Mouse (Mus musculus) brain, adult 2 months (tissue): ENCODE measurements at regions not wholly inside any gene's neighbourhood (a gene's known extent, or its start where the extent isn't known, plus 50 kb on each side); places are given as distances from the start of the nearest gene placed in this dataset.

Source experiments
- DNase-seq: peaks from one replicate; pipeline ENCODE4 v3.0.0; 2011; ENCODE audit warnings: low read depth, low spot score

DNA sequence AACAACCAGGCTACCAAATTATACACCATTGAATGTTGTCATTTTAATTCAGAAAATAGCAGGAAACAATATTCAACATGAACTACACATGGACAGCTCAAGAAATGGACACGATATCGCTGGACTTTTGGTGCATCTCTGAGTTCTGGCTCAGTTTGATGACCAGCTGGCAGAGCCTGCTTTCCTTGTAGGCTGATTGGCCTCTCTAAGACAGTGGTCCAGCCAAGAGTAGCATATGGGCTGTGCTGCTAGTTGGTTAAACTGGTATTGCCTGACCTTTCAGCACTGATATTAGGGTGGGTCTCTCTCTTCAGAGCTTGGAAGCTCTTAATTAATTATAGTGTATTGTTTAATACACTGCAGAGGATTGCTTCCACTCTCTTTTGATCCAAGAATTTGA, 705.8 kb upstream of the Ddx18 start:
- DNase-seq: peak; percentile 45

DNA sequence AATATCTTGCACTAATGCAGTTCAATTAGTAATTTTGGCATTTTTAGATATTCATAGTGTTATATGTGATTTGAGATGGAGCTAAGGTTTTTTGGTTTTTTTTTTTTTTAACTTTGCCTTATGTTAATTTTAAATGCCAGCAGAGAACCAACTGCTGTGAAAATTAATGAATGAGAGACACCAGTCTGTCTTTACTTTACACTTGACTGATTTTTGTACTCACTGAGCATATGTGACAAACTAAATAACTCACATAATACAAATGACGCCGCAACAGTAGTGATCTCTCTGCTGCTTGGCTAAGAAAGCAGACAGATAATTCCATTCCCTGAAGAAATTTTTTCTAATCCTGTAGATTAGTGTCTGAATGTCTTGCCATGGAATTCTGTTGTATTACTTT, 675.2 kb upstream of the Ddx18 start:
- peak; percentile 12 for DNase-seq

DNA sequence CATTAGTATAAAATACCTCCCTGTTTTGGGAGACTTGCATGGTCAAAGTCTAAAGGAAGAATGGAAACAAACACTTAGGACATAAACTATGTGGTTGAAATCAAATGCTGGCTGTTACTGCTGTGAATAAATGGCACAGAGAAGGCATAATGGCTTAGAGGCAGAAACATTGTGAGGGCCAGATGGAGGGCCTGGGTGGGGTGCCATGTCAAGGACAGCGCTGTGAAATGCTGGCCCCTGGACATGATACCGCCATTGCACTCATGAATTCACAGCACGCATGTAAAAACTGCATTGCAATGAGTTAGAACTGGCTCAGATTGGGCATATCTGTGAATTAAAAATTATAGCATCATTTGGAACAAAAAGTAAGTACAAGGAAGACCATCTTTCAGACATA, 673.7 kb upstream of the Ddx18 start:
- no peak for DNase-seq

DNA sequence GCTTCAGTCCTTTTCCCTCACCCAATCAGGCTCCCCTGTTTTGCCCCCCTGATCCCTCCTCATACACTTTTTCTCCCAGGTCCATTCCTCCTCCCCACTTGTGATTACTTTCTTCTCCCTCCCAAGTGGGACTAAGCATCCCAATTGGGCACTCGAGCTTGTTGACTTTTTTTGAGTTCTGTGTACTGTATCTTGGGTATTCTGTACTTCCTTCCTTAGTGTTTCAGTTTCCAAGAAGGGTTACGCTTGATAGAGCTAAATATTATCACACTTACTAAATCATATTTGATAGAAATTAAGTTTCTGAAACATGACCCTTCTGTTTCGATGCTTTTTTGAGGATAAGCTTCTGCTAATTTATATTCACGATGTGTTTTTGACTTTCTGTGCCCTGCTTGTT, 662.7 kb upstream of the Ddx18 start:
- DNase-seq: no peak

DNA sequence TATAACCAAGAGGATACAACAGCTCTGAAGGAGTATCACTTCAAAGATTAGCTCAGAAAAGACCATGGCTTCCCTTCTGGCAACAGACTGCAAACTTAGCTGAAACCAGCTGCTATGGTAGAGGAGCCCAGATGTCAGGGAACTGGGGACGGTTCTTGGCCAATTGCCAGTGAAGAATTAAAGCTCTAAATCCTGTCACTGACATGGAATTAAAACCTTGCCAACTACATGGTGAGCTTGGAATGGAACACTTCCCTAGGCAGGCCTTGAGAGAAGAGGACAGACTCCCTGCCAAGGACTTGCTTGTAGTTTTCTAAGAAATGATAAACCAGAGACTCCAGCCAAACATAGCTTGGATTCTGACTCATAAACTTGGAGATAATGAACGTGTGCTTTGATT, 644.7 kb upstream of the Ddx18 start:
- peak; percentile 78 for DNase-seq

DNA sequence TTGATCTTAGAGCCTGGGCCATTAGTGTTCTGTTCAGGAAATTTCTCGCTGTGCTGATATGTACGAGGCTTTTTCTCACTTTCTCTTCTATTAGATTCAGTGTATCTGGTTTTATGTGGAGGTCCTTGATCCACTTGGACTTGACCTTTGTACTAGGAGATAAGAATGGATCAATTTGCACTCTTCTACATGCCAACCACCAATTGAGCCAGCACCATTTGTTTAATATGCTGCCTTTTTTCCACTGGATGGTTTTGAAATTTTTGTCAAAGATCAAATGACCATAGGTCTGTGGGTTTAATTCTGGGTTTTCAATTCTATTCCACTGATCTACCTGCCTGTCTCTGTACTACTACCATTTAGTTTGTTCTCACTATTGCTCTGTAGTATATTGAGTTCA, 640.8 kb upstream of the Ddx18 start:
- no peak for DNase-seq

DNA sequence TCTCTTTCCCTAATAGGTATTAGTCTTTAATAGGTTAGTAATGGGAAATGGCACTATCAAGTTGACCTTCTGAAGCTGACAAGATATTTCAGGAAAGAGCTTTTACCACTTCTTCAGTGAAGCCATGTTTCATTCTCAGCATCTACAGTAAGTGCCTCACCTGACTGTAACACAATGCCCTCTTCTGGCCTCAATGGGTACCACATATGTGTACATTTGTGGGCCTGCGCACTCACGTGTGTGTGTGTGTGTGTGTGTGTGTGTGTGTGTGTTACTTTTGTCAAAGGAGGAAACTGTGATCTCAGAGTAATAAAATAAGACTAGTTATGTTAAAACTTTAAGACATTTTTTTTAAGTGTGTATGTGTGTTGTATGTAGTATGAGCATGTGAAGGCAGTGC, 601.8 kb upstream of the Ddx18 start:
- peak; percentile 16 for DNase-seq

DNA sequence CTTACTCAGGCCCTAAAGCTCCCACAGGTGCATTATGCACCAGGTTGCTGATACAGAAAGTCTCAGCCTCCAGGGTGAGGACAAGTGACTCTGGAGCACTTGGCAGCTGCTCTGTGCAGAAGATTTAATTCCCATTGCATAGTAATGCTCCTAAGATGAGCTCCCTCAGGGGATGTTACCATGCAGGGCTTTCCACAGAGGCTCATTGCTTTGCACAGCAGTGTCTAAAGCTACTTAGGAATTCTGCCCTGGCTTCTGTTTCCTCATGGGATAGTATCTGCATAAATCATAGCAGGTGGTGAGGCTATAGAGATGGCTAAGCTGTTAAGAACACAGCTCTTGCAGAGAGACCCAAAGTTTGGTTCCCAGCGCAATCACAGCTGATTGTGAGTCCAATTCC, 594.0 kb upstream of the Ddx18 start:
- peak; percentile 49 for DNase-seq

DNA sequence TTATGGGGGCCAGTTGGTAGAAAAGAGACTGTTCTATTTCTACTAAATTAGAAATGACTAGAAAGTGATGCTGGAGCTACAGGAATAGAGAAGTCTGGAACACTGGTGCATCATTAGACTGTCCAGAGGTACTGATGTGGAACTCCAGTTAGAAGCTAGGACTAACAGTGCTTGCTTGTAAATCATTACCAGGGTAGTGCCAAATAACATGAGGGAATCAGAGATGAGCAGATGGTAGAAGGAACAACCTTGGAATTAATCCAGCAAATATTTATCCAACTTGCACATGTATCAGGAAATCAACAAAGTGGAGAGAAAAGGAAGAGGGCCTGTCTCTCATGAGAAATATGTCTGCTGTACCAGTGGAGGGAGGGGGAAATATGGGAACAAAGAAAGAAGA, 573.6 kb upstream of the Ddx18 start:
- peak; percentile 43 for DNase-seq

DNA sequence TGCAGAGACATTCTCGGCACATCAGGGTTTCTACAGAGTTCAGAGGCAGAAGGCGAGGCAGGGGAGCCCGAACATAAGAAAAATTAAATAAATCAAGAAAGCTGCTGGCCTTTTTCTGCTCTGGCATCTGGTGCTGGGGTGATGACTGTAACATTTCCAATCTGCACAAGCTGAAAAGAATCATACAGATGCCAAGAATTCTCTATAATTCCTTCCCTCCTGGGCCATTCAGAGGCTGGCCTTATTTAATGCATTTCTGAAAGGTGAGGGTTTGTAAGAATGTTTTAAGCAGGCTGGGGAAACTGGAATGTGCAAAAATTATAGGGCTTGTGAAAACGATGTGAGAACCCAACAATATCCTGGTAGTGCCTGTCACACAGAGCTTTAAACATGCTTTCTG, 556.2 kb upstream of the Ddx18 start:
- DNase-seq: peak; percentile 41

DNA sequence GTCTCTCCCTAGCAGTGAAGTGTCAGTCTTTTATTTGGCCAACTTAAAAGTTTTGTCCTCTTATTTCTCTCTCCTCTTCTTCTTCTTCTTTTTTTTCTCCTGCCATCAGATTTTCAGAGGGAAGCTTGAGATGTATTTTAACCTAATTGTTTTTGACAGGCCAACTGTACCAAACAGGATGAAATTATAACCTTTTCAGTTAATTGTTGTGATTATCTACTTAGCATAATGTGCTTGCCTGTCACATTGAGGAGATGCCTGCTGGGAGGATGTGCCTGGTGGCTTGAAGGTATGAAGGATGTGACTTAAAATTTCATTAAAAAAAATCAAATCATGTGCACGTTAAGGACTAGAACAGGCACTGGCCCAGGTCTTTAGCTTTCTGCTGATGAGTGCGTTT, 527.9 kb upstream of the Ddx18 start:
- no peak for DNase-seq

DNA sequence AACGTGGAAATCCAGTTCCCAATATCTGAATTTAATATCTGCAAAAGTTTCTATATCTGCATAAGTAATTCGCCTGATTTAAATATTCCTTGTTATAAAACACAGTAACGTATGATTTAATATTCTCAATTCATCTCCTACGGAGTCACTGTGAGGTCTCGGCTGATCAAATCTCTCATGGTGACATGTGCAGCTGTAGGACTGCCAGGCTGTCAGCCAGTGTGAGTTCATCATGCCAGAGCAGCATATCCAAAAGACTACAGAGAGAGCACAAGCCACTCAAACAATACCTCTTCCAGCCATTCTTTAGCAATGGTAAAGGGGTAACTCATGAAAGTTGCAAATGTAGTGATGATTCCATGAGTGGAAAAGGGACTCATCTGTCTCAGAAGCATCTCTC, 514.7 kb upstream of the Ddx18 start:
- peak; percentile 39 for DNase-seq

DNA sequence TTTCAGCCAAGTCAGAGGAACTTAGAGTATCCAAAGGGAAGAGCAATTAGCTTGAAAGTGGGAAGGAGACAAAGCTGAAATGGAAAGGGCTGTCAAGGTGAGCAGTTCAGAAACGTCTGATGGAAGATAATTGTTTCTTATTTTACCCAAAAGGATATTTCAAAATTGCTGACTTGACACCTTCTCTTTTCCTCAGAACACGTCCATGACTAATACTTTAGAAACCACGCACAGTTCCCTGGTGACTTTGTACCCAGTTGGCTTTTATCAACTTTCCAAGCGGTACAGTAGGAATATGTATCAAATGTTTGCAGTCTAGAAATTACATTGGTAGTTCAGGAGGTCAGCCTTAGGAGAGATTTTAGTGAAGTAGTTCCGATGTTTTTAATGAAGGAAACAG, 508.3 kb upstream of the Ddx18 start:
- peak; percentile 45 for DNase-seq

DNA sequence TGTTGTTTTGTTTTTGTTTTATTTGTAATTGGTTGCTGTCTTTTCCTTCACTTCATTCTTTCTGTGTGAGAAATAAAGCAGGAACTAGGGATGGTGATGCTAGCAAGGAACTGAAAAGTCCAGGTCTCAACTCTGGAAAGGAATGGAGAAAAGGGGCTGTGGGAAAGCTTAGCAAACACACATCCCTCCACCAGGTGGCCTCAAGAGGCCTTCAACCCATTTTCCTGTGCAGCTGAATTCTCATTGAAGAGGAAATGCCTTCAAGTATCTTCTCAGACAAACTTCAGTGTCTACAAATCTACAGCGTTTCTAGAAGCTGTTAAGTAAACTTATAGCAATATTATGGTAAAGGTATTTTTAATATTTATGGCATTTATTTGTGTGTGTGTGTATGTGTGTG, 487.4 kb upstream of the Ddx18 start:
- peak; percentile 38 for DNase-seq

DNA sequence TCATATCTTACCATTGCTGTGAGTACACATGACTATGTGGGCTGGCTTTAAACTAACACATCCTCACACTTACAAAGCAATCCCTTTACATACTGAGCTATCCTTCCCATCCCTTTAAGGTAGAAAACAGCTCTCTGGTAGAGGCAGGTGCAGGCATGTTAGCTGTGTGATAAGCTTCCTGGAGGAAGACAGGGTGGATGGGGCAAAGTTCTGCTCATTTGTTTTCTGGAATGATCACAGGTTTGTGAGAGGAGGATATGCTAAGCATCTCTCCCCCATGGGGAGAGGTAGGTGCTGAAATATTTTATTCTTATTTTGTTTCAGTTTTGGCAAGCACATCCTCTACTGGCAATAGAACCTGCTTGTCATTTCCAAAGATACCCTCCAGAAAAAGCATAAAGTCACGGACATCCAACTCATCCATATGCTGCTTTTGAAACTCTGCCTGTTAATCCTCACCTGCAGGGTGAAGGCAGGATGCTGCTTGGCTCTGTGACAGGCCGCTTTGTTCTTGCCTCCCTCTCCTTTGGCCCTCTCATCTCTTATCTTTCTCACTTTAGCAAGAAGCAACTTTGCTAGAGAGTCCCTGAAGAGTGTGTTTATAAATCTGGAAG, 480.4 kb upstream of the Ddx18 start:
- DNase-seq: peak; percentile 90

DNA sequence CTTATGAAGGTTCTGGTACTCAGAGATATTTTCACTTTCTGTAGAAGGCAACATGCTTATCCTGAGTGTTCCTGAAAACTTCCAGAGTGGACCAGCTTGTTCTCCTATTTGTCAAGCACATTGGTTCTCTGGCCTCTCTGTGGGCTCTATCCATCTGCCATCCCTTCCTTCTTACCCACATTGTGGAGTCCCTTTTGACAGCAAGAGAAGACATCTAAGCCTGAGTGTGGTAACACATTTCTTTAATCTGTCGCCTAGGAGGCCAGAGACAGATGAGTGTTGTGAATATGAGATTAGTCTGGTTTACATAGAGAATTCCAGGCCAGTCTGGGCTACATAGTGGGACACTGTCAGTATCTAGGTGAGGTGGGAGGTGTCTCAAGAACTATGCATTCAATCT, 476.1 kb upstream of the Ddx18 start:
- DNase-seq: peak; percentile 56

DNA sequence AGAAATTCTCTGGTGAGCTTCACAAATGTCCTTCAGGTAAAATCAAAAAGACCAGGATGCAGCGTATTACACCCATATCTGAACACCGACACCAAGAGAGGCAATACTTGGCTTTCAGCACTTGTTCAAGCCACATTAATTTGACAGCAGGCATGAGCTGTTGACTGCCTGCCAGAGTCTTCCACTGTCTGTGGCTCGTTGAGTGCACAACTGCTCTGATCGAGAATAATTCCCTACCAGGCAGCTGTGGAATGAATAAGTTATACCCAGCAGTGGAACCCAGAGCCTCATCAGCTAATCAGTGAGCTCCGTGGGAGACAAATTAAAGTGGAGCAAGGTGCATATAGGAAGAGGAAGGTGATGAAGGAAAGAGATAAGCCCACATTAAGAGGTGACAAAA, 475.3 kb upstream of the Ddx18 start:
- peak; percentile 50 for DNase-seq

DNA sequence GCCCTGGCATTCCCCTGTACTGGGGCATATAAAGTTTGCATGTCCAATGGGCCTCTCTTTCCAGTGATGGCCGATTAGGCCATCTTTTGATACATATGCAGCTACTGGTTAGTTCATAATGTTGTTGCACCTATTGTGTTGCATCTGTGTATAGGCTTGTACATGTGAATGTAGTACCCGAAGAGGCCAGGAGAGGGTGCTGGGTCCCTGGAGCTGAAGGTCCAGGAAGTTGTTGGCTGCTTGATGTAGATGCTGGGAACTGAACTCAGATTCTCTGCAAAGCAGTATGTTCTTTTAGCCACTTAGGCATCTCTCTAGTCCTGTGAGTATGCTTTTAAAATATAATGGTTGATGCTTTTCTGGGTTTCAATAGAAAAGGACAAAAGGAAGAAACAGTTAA, 440.0 kb upstream of the Ddx18 start:
- no peak for DNase-seq

DNA sequence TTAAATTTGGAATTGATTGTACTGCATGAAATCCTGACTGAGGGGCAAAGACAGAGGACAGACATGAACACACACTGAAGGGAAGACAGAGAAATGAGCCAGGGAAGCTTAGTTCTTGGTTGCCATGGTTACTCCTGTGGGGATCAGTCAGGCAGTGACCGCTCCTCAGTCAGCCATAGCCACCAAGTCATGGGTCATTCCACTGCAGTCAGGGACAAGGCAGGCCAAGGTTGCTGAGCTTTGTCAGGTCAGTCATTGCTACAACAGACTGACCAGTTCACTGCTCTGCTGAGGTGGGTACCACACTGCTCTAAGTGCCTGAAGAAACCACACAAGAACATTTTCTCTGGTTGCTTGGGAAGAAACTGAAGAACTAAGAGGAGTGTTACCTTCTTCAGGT, 428.7 kb upstream of the Ddx18 start:
- DNase-seq: no peak

DNA sequence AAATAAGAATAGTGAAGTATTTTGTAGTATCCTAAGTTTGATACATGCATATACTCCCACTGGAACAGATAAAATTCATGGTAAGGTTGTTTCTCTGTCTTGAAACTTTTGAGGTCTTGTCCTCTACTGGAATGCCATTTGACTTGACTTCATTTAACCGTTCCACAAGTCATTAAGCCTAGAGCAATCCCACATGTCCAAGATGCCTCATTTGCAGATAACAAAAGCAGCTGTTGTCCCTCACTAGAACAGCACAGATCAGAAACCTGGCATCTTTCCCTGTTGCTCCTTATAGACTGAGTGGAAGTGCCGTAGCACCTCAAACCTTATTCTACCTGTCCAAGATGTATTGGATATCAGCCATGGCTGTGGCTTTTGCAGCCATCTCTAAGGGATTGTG, 422.9 kb upstream of the Ddx18 start:
- DNase-seq: peak; percentile 7

DNA sequence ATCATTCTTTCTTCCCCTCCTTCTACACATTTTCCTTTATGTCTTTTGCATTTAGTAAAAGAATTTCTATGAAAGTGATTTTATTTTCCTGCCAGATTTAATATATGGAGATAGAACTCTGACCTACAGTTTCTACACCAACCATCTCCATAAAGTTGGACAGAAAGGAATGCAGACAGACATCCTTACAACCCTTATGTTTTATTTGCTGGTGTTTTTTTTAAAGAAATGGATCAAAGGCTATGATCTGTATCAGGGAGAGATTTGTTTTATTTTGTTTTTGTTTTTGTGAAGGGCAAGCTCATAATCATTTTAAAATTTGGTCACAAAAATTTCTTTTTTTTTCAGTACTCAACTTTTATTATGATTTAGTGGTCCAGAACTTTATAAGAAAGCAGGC, 391.2 kb upstream of the Ddx18 start:
- DNase-seq: no peak

DNA sequence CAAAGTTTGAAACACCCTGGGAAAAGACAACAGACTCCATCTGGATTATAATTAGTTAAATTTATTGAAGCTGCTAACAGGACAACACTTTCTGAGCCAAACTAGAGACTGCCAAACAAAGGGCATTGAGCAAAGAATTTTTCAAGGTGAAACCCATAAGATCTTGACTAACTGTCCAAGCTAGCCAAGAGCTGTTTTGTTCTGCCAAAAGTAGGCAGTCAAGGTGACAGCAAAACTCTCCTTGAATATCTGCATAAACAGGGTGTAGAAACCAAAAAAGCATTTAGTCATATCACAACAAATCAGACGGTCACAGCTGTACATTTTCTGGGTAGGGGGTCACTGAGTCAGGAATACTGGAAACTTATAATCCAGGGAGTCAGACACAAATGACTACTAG, 368.1 kb upstream of the Ddx18 start:
- DNase-seq: no peak
